Mouse (Mus musculus) spleen, adult 2 months (tissue): ENCODE results near the gene Slc22a18.

Experiments used
- CTCF ChIP-seq: fragments of 200-500 bp; IDR thresholded peaks from 2 replicates; pipeline ENCODE4 v1.5.1; 2011; ENCODE audit warnings: mild to moderate bottlenecking, inconsistent platforms; ENCODE audit not compliant: insufficient read depth, insufficient read length, insufficient replicate concordance; ENCODE audit errors: extremely low read depth
- POLR2A ChIP-seq: fragments of 200-500 bp; IDR thresholded peaks from 2 replicates; pipeline ENCODE4 v1.6.1; 2011; ENCODE audit warnings: low read depth, low read length, inconsistent platforms

DNA sequence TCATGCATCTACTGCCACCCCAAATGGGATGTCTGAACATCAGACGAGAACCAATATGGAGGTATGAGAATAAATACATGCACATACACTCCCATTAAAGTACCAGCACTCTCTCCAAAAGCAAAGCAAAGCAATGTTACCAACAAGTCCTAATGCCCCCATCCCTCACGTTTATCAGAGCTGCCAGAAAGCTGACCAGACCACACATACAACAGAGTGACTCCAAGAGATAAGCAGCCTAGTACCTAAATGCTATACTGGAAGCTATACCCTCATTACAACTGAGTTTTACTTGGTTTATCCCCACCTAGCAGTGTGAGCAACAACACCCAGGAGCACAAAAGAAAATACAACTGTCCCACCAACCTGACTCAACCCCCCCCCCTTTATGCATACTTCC is 59.7 kb downstream of the Slc22a18 start:
- TF ChIP-seq POLR2A = no peak
- TF ChIP-seq CTCF = no peak
